Mouse (Mus musculus) frontal cortex, adult (tissue): ENCODE data around the gene Colec11.

Experiments
- ATAC-seq: cut with Nextera tagmentation; 2 replicates; pipeline ENCODE4 v1.9.2; 2017; ENCODE audit warnings: mild to moderate bottlenecking, moderate library complexity, mixed read lengths; ENCODE audit not compliant: low TSS enrichment

Gene Colec11

GRCm38 (mm10) chr12:28623195-28623594, at the start of gene Colec11:
Colec11 (minus strand) TSS chr12:28623377.
- ATAC-seq: no peak

DNA sequence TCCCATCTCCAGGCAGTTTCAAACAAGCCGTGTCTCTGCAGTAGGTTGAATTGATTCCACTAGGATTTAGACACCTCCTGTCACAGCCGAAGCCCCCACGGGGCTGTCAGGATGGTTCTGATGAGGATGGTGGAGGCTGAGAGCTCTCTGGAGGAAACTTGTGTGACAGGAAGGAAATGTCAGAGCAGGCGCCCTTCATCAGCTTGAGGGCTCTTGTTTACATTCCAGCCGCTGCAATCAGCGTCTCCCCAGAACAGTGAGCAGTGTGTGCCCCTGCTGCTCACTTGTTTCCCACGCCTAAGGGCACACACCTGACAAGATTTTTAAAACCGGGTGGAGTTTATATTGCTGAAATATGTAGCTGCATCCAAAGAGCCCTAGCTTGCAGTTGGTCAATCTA, 44.1 kb upstream of the Colec11 start:
- ATAC-seq: no peak

- ATAC-seq: no peak
These were observed 43.6 kb upstream of the Colec11 start for GRCm38 (mm10) chr12:28666734-28667133.

GRCm38 (mm10) chr12:28662628-28663027, 39.5 kb upstream of the Colec11 start:
- no peak for ATAC-seq

DNA sequence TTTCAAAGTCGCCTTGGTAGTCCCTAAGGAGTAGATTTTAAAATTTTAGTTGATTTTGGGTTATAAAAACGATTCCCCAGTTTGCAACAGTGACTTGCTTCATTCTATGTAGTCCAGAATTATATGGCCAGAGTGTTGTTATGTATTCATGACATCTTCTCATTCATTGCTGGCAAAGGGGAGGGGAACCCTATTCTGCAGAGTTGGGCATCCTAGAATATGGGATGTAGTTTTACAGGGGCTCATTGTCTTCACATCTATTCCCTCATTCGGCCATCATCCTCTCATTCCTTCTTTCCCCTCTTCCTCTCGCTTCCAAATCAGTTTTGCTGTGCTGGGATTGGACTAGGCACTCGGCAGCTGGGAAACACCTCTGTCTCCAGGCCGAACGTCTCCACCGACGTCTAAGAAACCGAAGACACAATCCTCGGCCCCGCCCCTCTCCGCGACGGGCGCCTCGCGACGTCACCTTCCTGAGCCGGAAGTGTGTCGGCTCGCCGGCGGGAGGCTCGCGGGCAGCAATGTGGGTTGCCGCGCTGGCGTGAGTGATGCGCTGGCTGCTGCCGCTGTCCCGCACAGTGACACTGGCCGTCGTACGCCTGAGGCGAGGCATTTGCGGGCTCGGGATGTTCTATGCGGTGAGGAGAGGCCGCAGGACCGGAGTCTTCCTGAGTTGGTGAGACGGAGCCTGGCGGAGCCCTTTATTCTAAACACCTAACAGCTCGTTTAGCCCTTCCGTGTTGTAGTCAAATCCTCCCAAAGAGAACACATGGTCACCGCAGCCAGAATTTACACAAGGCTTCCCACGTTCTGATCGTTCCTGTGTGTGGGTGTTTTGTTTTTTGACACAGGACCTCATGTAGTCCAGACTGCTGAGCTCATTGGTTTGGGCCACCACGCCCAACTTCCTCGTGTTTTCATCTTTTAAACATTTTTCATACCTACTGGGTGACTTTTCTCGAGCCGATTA, 26.2 kb upstream of the Colec11 start, which contains the start of gene Rnaseh1:
TSS of gene Rnaseh1 (plus strand) at position 462 of the 970 bp plus-strand sequence.
- ATAC-seq: peak; percentile 97

DNA sequence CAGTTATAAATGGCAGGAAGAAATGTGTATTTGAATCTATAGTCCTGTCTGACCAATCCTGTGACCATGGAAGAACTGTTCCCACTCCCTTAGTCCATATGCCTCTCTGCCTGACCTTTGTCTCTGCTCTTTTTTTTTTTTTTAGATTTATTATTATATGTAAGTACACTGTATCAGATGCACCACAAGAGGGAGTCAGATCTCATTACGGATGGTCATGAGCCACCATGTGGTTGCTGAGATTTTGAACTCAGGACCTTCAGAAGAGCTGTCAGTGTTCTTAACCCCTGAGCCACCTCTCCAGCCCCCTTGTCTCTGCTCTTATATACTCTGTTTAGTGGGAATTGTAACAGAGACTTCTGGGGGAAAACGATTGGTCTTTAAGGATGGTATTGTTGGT, 15.6 kb upstream of the Colec11 start:
- no peak for ATAC-seq

DNA sequence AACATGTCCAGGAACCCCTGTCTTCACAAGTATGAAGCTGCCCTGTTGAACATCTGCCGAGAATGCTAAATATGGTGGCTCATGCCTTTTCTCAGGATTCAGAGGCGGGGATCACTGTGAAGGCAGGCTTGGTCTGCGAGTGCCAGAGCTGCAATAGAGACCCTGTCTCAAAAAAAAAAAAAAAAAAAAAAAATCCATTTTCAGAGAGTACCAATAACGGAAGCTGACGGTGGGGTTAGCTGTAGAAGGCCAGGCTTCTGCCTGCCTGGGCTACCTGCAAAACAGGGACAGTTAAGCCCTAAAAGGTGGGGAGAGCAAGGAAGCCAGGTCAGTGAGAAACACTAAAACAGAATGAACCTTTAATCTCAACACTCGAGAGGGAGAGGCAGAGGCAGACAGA, 13.4 kb upstream of the Colec11 start:
- no peak for ATAC-seq

DNA sequence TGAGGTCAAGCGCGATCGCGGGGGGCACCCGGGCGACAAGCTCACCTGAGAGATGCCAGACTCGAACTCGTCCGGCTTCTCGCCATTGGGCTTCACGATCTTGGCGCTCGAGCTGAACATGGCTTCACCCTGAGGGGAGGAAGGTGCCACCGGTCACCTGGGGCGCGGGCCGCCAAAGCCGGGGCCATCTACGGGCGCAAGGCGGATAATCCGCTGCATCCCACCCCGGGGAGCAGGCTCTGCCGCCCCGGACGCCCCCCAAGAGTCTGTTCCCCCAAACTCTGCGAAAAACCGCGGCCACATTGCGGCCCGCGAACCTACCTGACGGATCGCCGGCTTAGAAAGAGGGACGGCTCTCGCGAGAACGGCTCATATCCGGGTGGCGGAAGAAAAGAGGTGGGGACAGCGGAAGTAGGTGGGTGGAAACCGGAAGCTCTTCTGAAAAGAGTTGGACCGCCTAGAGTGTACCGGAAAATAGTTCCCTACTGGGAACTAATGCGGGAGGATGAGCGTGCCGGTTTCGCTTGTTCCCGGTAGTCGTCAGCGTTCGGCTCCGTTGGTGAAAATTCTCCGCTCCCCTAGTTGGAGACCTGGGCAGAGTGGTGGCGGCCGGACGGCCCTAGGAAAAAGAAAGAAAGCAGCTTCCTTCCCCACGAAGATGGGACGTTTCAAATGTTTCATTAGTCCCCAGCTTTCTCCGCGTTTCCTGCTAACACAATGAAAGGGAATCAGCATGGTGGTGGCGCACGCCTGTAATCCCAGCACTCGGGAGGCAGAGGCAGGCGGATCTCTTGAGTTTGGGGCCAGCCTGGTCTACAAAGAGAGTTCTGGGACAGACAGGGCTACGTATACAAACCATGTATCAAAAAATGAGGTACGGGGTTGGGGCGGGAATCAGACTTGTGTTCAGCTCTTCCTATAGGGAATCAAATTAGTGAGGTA, 12.6 kb upstream of the Colec11 start, which contains the start of gene Rps7:
TSS of gene Rps7 (minus strand) at position 419 of the 942 bp plus-strand sequence.
- ATAC-seq: peak; percentile 99

GRCm38 (mm10) chr12:28635058-28635534, 11.9 kb upstream of the Colec11 start:
- ATAC-seq: no peak

GRCm38 (mm10) chr12:28628436-28628835, 5.3 kb upstream of the Colec11 start:
- no peak for ATAC-seq

DNA sequence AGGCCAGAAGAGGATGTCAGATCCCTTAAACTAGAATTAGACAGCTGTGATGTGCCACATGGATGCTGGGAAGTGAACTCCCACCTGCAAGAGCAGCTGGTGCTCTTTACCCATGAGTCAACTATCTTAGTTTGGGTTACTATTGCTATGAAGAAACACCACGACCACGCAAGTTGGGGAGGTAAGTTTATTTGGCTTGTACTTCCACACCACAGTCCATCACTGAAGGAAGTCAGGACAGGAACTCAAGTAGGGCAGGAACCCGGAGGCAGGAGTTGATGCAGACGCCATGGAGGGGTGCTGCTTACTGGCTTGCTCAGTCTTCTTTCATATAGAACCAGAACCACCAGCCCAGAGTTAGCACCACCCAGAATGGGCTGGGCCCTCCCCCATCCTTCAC, 3.9 kb upstream of the Colec11 start:
- ATAC-seq: no peak

DNA sequence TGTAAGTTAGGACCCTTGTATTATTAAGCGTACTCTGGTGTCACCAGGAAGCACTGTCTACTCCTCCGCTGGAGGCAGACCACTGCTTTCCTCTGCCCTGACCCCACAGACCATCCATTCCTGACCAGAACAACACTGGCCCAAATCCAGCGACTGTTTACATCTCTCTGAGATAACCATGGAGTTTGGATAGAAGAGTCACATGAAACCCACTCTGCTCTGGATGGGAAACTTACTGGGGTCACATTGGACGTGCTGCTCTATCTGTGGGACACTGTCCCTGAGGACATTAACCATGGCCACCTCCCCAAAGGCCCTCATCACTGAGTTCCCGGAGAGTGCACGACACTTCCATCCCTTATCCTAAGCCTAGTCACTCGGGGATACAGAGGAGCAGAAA, 2.2 kb upstream of the Colec11 start:
- no peak for ATAC-seq

GRCm38 (mm10) chr12:28624251-28624650, 1.1 kb upstream of the Colec11 start:
- no peak for ATAC-seq

- 0 out of 2 replicates have a peak, but pooled peaks have one; percentile 2 for ATAC-seq
These were observed 536 bp downstream of the Colec11 start for GRCm38 (mm10) chr12:28622641-28623040.

GRCm38 (mm10) chr12:28622167-28622532, 1.0 kb downstream of the Colec11 start:
- ATAC-seq: peak; percentile 75

- ATAC-seq: no peak
These were observed 1.6 kb downstream of the Colec11 start for GRCm38 (mm10) chr12:28621451-28622166.

GRCm38 (mm10) chr12:28617297-28617696, 5.9 kb downstream of the Colec11 start:
- ATAC-seq: no peak

- no peak for ATAC-seq
These were observed 8.8 kb downstream of the Colec11 start for GRCm38 (mm10) chr12:28614401-28614800.

- ATAC-seq: peak; percentile 82
These were observed 10.8 kb downstream of the Colec11 start for GRCm38 (mm10) chr12:28612391-28612790.

GRCm38 (mm10) chr12:28607546-28608305, 15.5 kb downstream of the Colec11 start:
- peak; percentile 80 for ATAC-seq

- ATAC-seq: no peak
These were observed 19.7 kb downstream of the Colec11 start for GRCm38 (mm10) chr12:28603494-28603893.
